Mouse (Mus musculus) limb, embryonic 14.5 days (tissue): Measurements from ENCODE around the gene Gm28043. TPM values are rescaled to one million over a fixed set of nuclear protein-coding genes. Genes with fewer than 3 reads are reported as not detected.

Experiments used
- ATAC-seq: fragments of 200-750 bp; cut with Nextera tagmentation; 2 replicates; pipeline ENCODE4 v1.8.0; 2017; ENCODE audit warnings: low read depth, moderate number of reproducible peaks, moderate TSS enrichment; ENCODE audit not compliant: low FRiP score
- DNase-seq: peaks from one replicate; pipeline ENCODE4 v3.0.0-alpha.2; 2015; ENCODE audit warnings: low spot score
- H3K27ac ChIP-seq: fragments of 300-500 bp; sonication (generic); replicated peaks from 2 replicates; pipeline ENCODE4 v1.5.1; 2014; ENCODE audit warnings: low read depth, mild to moderate bottlenecking, low read length, moderate library complexity, mixed read lengths
- H3K27me3 ChIP-seq: fragments of 300-500 bp; sonication (generic); 2 replicates; pipeline ENCODE4 v1.6.1; 2014; ENCODE audit warnings: low read length, mixed read lengths; ENCODE audit not compliant: control insufficient read depth, insufficient read depth
- H3K36me3 ChIP-seq: fragments of 300-500 bp; sonication (generic); 2 replicates; pipeline ENCODE4 v1.6.1; 2014; ENCODE audit warnings: mild to moderate bottlenecking, low read length, moderate library complexity, mixed read lengths; ENCODE audit not compliant: control insufficient read depth, insufficient read depth
- H3K4me1 ChIP-seq: fragments of 300-500 bp; sonication (generic); 2 replicates; pipeline ENCODE4 v1.6.1; 2014; ENCODE audit warnings: antibody characterized with exemption, low read length, mixed read lengths; ENCODE audit not compliant: control insufficient read depth, insufficient read depth
- H3K4me2 ChIP-seq: fragments of 300-500 bp; sonication (generic); replicated peaks from 2 replicates; pipeline ENCODE4 v1.6.1; 2014; ENCODE audit warnings: low read depth, mild to moderate bottlenecking, low read length, moderate library complexity; ENCODE audit not compliant: severe bottlenecking
- H3K4me3 ChIP-seq: fragments of 300-500 bp; sonication (generic); replicated peaks from 2 replicates; pipeline ENCODE4 v1.5.1; 2014; ENCODE audit warnings: low read length
- H3K9ac ChIP-seq: fragments of 300-500 bp; sonication (generic); 2 replicates; pipeline ENCODE4 v1.6.1; 2014; ENCODE audit warnings: mild to moderate bottlenecking, low read depth, low read length, moderate library complexity; ENCODE audit not compliant: severe bottlenecking
- H3K9me3 ChIP-seq: fragments of 300-500 bp; sonication (generic); 2 replicates; pipeline ENCODE4 v1.6.1; 2016; ENCODE audit warnings: low read length; ENCODE audit not compliant: control insufficient read depth
- POLR2A ChIP-seq: fragments of 200-500 bp; IDR thresholded peaks from 2 replicates; pipeline ENCODE4 v1.8.0; 2012; ENCODE audit warnings: inconsistent platforms, mild to moderate bottlenecking, moderate library complexity, borderline replicate concordance; ENCODE audit not compliant: insufficient read depth, insufficient read length; ENCODE audit errors: extremely low read depth
- WGBS: fragments of 180-500 bp; shearing (Covaris S2); extraction: QIAGEN DNeasy Blood & Tissue Kit; methylation state at CpG from one replicate; pipeline ENCODE4 v1.1.7; 2014; 5-methylcytosine and 5-hydroxymethylcytosine counted together
- polyA plus RNA-seq, 2 experiments: library from polyadenylated mRNA; depleted of rRNA in 1 of 2; stranded (reverse) in 1 of 2; unstranded in 1 of 2; fragments of >200 nt; fragmentation: Nextera tagmentation in 1 of 2; extraction: Ambion mirVana in 1 of 2; gene quantifications; 2 replicates each; pipeline versions ENCODE4 v1.2.1 to v1.2.3; 2012 to 2014

The Gm28043 gene
- polyA plus RNA-seq, 2 experiments, result 2.8 to 3.5 TPM

GRCm38 (mm10) chr17:29595891-29596770 lies 18.5 kb upstream of the Gm28043 start:
- no peaks in the 10 kb centered on the region for H3K27me3 ChIP-seq
- peaks cover 65% of the 10 kb centered on the region for H3K36me3 ChIP-seq
- H3K9ac ChIP-seq, result no peak overlapping the region
- ATAC-seq, result no peak
- WGBS, result 87% methylated on average over 13 of the region's 15 CpGs
- H3K27ac ChIP-seq, result no peak overlapping the region
- no peaks in the 10 kb centered on the region for H3K9me3 ChIP-seq
- TF ChIP-seq POLR2A, result no peak
- H3K4me2 ChIP-seq, result no peak overlapping the region
- no peak overlapping the region for H3K4me3 ChIP-seq
- H3K4me1 ChIP-seq, result no peaks in the 10 kb centered on the region
- no peak for DNase-seq

DNA sequence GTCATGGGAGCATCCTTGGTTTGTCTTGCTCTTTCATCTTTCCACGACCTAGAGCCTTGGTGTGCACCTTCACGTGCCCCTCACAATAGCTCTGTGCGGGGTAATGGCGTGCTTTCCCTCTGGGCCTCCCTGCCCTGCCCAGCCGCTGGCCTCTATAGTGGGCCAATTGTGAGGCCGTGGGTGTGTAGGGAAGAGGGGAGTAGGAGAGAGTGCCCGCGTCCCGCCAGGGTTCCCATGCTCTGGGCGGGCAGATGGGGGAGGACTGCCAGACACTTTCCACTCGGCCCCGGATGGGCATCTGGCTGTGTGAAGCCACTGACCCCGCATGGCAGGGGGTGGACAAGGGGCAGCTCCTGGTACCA lies 17.9 kb upstream of the Gm28043 start:
- ATAC-seq (no peak), DNase-seq (no peak)

GRCm38 (mm10) chr17:29599051-29599450 lies 15.6 kb upstream of the Gm28043 start:
- 95% methylated on average over 14 of the region's 14 CpGs for WGBS
- ATAC-seq (no peak), DNase-seq (no peak)

More for the DNA sequence above, 17.9 kb upstream of the Gm28043 start:
- Histone ChIP-seq H3K4me2 (no peak overlapping the region), H3K9ac (no peak overlapping the region), H3K36me3 (peaks cover 65% of the 10 kb centered on the region), H3K4me1 (no peaks in the 10 kb centered on the region), H3K4me3 (no peak overlapping the region), H3K9me3 (no peaks in the 10 kb centered on the region), H3K27ac (no peak overlapping the region), H3K27me3 (no peaks in the 10 kb centered on the region)
- 94% methylated on average over 13 of the region's 13 CpGs for WGBS
- TF ChIP-seq POLR2A, result no peak

GRCm38 (mm10) chr17:29599537-29599936 lies 15.1 kb upstream of the Gm28043 start:
- ATAC-seq (no peak), DNase-seq (no peak)
- peaks cover 58% of the 10 kb centered on the region for H3K36me3 ChIP-seq
- WGBS, result 87% methylated on average over 8 of the region's 8 CpGs
- no peak overlapping the region for H3K9ac ChIP-seq
- no peaks in the 10 kb centered on the region for H3K9me3 ChIP-seq
- no peak overlapping the region for H3K4me2 ChIP-seq
- H3K4me1 ChIP-seq, result no peaks in the 10 kb centered on the region
- H3K4me3 ChIP-seq, result no peak overlapping the region
- no peaks in the 10 kb centered on the region for H3K27me3 ChIP-seq
- TF ChIP-seq POLR2A, result no peak
- no peak overlapping the region for H3K27ac ChIP-seq

More at GRCm38 (mm10) chr17:29599051-29599450, 15.6 kb upstream of the Gm28043 start:
- TF ChIP-seq POLR2A, result no peak
- Histone ChIP-seq H3K9me3 (no peaks in the 10 kb centered on the region), H3K4me1 (no peaks in the 10 kb centered on the region), H3K36me3 (peaks cover 60% of the 10 kb centered on the region), H3K4me3 (no peak overlapping the region), H3K9ac (no peak overlapping the region), H3K4me2 (no peak overlapping the region), H3K27ac (no peak overlapping the region), H3K27me3 (no peaks in the 10 kb centered on the region)

- DNase-seq (no peak), ATAC-seq (no peak)
- Histone ChIP-seq H3K4me3 (no peak overlapping the region), H3K9ac (no peak overlapping the region), H3K27me3 (no peaks in the 10 kb centered on the region), H3K4me2 (no peak overlapping the region), H3K36me3 (peaks cover 62% of the 10 kb centered on the region), H3K4me1 (no peaks in the 10 kb centered on the region), H3K9me3 (no peaks in the 10 kb centered on the region), H3K27ac (no peak overlapping the region)
- WGBS, result 84% methylated on average over 4 of the region's 4 CpGs
- TF ChIP-seq POLR2A, result no peak
Observed at GRCm38 (mm10) chr17:29601391-29601790, 13.3 kb upstream of the Gm28043 start.
